Mouse (Mus musculus) brown adipose tissue, adult 24 weeks (tissue): Measurements from ENCODE around the gene Pakap. TPM values are rescaled to one million over a fixed set of nuclear protein-coding genes. Genes with fewer than 3 reads are reported as not detected.

ENCODE experiments used
- H3K27ac ChIP-seq: fragments of 200-500 bp; replicated peaks from 2 replicates; pipeline ENCODE4 v1.5.1; 2012; ENCODE audit warnings: low read depth, mild to moderate bottlenecking, low read length
- H3K4me1 ChIP-seq: fragments of 200-500 bp; 2 replicates; pipeline ENCODE4 v1.6.1; 2012; ENCODE audit warnings: low read length, mixed read lengths; ENCODE audit not compliant: control insufficient read depth, insufficient read depth, insufficient read length
- H3K4me3 ChIP-seq: fragments of 200-500 bp; 2 replicates; pipeline ENCODE4 v1.5.1; 2012; ENCODE audit warnings: low read depth, mild to moderate bottlenecking, low read length, moderate library complexity; ENCODE audit not compliant: insufficient read depth
- polyA plus RNA-seq: library from polyadenylated mRNA; stranded (reverse); fragments of >200 nt; gene quantifications from 2 replicates; pipeline ENCODE4 v1.2.4, GENCODE M21; 2012; ENCODE audit not compliant: missing spikeins, insufficient read depth, insufficient read length

Pakap gene
- polyA plus RNA-seq, 1 experiment = 30.1 TPM

- Histone ChIP-seq H3K27ac (no peak overlapping the region), H3K4me3 (peak overlapping the region; percentile 9; the same call in 1 of the 2 replicates), H3K4me1 (no peaks in the 10 kb centered on the region)
Measured at GRCm38 (mm10) chr4:57915216-57915965, 347.4 kb downstream of the Pakap start.

GRCm38 (mm10) chr4:57916201-57916661 is 348.3 kb downstream of the Pakap start, which contains the start of gene D630039A03Rik:
TSS of gene D630039A03Rik (minus strand) at chr4:57916297.
- H3K27ac ChIP-seq = no peak within 1 kb of the TSS
- no peaks in the 10 kb centered on the region for H3K4me1 ChIP-seq
- H3K4me3 ChIP-seq = peak within 1 kb of the TSS; percentile 9; the same call in 1 of the 2 replicates

- Histone ChIP-seq H3K4me3 (no peak overlapping the region), H3K27ac (no peak overlapping the region), H3K4me1 (no peaks in the 10 kb centered on the region)
Measured at GRCm38 (mm10) chr4:57916711-57917110, 348.7 kb downstream of the Pakap start.

- H3K27ac ChIP-seq = no peak overlapping the region
- H3K4me1 ChIP-seq = no peaks in the 10 kb centered on the region
- no peak overlapping the region for H3K4me3 ChIP-seq
Measured at GRCm38 (mm10) chr4:57919494-57920423, 351.8 kb downstream of the Pakap start.

- Histone ChIP-seq H3K27ac (no peak overlapping the region), H3K4me3 (no peak overlapping the region), H3K4me1 (no peaks in the 10 kb centered on the region)
Measured at GRCm38 (mm10) chr4:57920522-57920921, 352.5 kb downstream of the Pakap start.

GRCm38 (mm10) chr4:57922171-57922570 is 354.2 kb downstream of the Pakap start:
- no peak overlapping the region for H3K27ac ChIP-seq
- no peak overlapping the region for H3K4me3 ChIP-seq
- H3K4me1 ChIP-seq = no peaks in the 10 kb centered on the region

- Histone ChIP-seq H3K27ac (no peak overlapping the region), H3K4me3 (no peak overlapping the region), H3K4me1 (no peaks in the 10 kb centered on the region)
Measured at GRCm38 (mm10) chr4:57924556-57925071, 356.6 kb downstream of the Pakap start.

GRCm38 (mm10) chr4:57927464-57928205 is 359.7 kb downstream of the Pakap start:
- no peaks in the 10 kb centered on the region for H3K4me1 ChIP-seq
- no peak overlapping the region for H3K4me3 ChIP-seq
- no peak overlapping the region for H3K27ac ChIP-seq

- H3K27ac ChIP-seq = no peak overlapping the region
- H3K4me1 ChIP-seq = no peaks in the 10 kb centered on the region
- H3K4me3 ChIP-seq = no peak overlapping the region
Measured at GRCm38 (mm10) chr4:57930559-57931170, 362.7 kb downstream of the Pakap start.

- Histone ChIP-seq H3K4me3 (no peak overlapping the region), H3K4me1 (no peaks in the 10 kb centered on the region), H3K27ac (no peak overlapping the region)
Measured at GRCm38 (mm10) chr4:57934181-57934580, 366.2 kb downstream of the Pakap start.

GRCm38 (mm10) chr4:57937292-57937691 is 369.3 kb downstream of the Pakap start:
- H3K4me3 ChIP-seq = no peak overlapping the region
- H3K27ac ChIP-seq = no peak overlapping the region

GRCm38 (mm10) chr4:57940631-57941030 is 372.7 kb downstream of the Pakap start:
- no peak overlapping the region for H3K4me3 ChIP-seq
- H3K27ac ChIP-seq = no peak overlapping the region
- no peaks in the 10 kb centered on the region for H3K4me1 ChIP-seq

More at GRCm38 (mm10) chr4:57937292-57937691, 369.3 kb downstream of the Pakap start:
- H3K4me1 ChIP-seq = no peaks in the 10 kb centered on the region

- Histone ChIP-seq H3K27ac (no peak overlapping the region), H3K4me3 (no peak overlapping the region), H3K4me1 (no peaks in the 10 kb centered on the region)
Measured at GRCm38 (mm10) chr4:57942892-57943291, 374.9 kb downstream of the Pakap start.
